Mouse (Mus musculus): Measurements from ENCODE around the gene Olfr1053. TPM values are rescaled to one million over a fixed set of nuclear protein-coding genes. Genes with fewer than 3 reads are reported as not detected.

Gene Olfr1053
- not detected in 2 replicates for polyA plus RNA-seq (2012; rRNA removed)

DNA sequence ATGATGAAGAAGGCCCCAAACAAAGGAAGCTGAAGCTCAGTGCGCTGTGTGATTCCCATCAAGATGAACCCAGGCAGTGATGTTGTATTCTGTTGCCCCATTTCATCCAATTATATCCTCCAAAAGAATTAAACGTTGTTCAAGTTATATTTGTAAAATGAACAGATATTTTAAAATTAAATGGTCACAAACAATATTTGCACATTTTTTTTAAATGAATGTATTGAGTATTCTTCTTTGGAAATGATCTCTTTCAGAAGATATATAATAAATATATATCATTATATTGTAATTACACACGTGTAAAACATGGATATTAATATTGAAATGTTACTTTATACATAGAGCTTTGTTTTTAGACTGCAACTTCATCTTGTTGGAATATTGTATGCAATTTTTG is at the start of gene Olfr1053:
Gene Olfr1053 (minus strand): TSS at position 101 of the 400 bp plus-strand sequence.

DNA sequence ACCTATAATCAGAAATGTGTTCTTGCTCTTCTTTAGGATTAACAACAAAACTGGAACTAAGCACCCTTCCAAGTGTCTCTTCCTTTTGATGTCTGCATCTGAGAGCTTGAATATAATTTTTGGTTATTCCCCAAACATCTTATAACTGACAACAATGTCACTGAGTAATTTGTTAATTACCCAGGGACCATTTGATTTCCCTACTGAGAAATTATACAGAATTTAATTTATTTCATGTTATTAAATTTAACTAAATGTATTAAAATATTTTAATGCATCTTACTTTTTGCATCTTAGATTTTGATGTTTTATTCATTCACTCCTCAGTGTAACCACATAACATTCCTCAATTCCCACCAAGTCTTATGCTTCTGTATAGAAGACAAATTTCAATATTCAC is 47.3 kb upstream of the Olfr1053 start, which contains the start of gene Olfr1056:
Gene Olfr1056 (minus strand): TSS at position 101 of the 400 bp plus-strand sequence.

DNA sequence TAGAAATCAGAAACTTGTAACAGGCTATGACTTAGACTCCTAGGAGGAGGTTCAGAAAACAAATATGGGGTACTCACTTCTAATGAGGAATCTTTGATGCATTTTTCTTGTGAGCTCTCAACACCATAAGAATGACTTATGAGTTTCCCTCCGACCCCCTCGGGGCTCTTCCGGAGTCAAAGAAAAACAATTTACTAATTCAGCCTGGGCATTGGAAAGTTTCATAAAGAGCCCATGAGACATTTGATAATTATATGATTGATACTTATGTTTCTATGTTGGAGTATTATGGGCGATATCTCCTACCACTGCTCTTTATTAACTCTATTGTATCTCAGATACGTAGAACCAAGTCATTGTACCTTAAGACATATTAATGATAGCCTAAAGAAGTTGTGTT is 35.1 kb upstream of the Olfr1053 start, which contains the start of gene Olfr1055:
Gene Olfr1055 (minus strand): TSS at position 101 of the 400 bp plus-strand sequence.

DNA sequence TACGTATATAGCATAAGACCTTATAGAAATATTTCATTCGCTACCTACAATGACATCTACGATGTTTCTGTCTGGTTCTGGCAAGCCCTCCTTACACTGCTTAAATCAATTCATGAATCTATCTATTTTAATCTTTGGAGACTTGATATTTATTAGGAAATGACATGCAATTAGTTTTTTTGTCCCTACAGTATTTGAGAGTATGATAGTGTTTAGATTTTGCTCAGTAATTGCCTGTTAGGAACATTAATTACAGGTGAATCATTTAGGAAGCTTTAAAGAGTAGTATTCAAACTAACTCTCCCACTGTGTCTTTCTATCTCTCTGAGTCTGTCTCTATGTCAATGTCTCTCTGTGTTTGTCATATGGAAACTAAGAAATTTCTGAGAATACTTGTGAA is 20.2 kb upstream of the Olfr1053 start, which contains the start of gene Olfr1054:
Gene Olfr1054 (minus strand): TSS at position 101 of the 400 bp plus-strand sequence.

DNA sequence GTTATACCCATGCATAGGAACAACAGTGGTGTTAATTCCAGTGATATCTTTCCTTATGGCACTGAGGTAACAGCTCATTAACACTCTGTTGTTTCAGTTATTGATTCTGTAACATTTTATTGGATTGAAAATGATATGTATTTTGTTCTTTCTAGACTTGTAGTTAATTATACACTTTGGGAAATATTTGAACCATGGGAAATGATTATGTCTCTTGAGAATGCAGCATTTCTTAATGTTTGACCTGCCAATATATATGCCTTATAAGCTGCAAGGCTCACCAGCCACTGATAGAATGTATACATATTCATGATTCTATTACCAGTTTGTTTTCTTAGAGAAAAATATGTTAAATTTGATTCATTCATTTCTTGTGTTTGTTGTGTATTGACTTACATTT is 22.9 kb downstream of the Olfr1053 start, which contains the start of gene Olfr1052:
Gene Olfr1052 (plus strand): TSS at position 301 of the 400 bp plus-strand sequence.

DNA sequence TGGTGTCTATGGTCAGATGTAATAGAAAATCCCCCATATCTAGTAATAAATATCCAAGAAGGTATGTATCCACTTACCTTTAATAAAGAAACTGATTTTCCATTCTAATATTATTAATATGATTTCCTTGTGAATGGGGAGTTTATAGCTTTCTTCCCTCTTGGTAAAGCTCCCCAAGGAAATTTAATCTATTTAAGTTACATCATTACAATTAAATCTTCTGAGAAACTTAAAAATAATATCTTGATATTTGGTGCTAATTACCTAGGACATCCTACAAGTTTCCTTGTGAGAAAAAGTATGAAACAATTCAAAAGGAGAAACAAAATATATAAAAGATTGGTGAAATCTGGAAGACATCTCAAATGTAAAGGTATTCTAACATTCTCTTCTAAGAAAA is 36.1 kb downstream of the Olfr1053 start, which contains the start of gene Olfr1051:
Gene Olfr1051 (minus strand): TSS at position 101 of the 400 bp plus-strand sequence.

Other genes with a start within 250 kb of the Olfr1053 start
- not detected in 2 replicates for gene Olfr1036, start 241.3 kb downstream of the Olfr1053 start, polyA plus RNA-seq (2012; rRNA removed)
- gene Olfr1037, start 227.9 kb downstream of the Olfr1053 start, polyA plus RNA-seq (2012; rRNA removed) = not detected in 2 replicates
- not detected in 2 replicates for gene Olfr1039, start 179.4 kb downstream of the Olfr1053 start, polyA plus RNA-seq (2012; rRNA removed)
- gene Olfr1040, start 168.6 kb downstream of the Olfr1053 start, polyA plus RNA-seq (2012; rRNA removed) = not detected in 2 replicates
- gene Olfr1042, start 153.4 kb downstream of the Olfr1053 start, polyA plus RNA-seq (2012; rRNA removed) = not detected in 2 replicates
- gene Olfr1043, start 147.8 kb downstream of the Olfr1053 start, polyA plus RNA-seq (2012; rRNA removed) = not detected in 2 replicates
- not detected in 2 replicates for gene Olfr1044, start 137.5 kb downstream of the Olfr1053 start, polyA plus RNA-seq (2012; rRNA removed)
- not detected in 2 replicates for gene Olfr52, start 129.6 kb downstream of the Olfr1053 start, polyA plus RNA-seq (2012; rRNA removed)
- gene Olfr1045, start 112.3 kb downstream of the Olfr1053 start, polyA plus RNA-seq (2012; rRNA removed) = not detected in 2 replicates
- gene Olfr1046, start 96.0 kb downstream of the Olfr1053 start, polyA plus RNA-seq (2012; rRNA removed) = not detected in 2 replicates
- gene Olfr1047, start 83.9 kb downstream of the Olfr1053 start, polyA plus RNA-seq (2012; rRNA removed) = not detected in 2 replicates
- gene Olfr1048, start 75.0 kb downstream of the Olfr1053 start, polyA plus RNA-seq (2012; rRNA removed) = not detected in 2 replicates
- gene Olfr1049, start 57.0 kb downstream of the Olfr1053 start, polyA plus RNA-seq (2012; rRNA removed) = not detected in 2 replicates
- not detected in 2 replicates for gene Olfr1051, start 36.2 kb downstream of the Olfr1053 start, polyA plus RNA-seq (2012; rRNA removed)
- not detected in 2 replicates for gene Olfr1052, start 22.8 kb downstream of the Olfr1053 start, polyA plus RNA-seq (2012; rRNA removed)
- not detected in 2 replicates for gene Olfr1054, start 20.1 kb upstream of the Olfr1053 start, polyA plus RNA-seq (2012; rRNA removed)
- not detected in 2 replicates for gene Olfr1055, start 35.0 kb upstream of the Olfr1053 start, polyA plus RNA-seq (2012; rRNA removed)
- not detected in 2 replicates for gene Olfr1056, start 47.2 kb upstream of the Olfr1053 start, polyA plus RNA-seq (2012; rRNA removed)
- gene Olfr1057, start 63.1 kb upstream of the Olfr1053 start, polyA plus RNA-seq (2012; rRNA removed) = not detected in 2 replicates
- gene Olfr1058, start 73.3 kb upstream of the Olfr1053 start, polyA plus RNA-seq (2012; rRNA removed) = not detected in 2 replicates
- not detected in 2 replicates for gene Olfr1061, start 98.8 kb upstream of the Olfr1053 start, polyA plus RNA-seq (2012; rRNA removed)
- not detected in 2 replicates for gene Olfr1062, start 111.5 kb upstream of the Olfr1053 start, polyA plus RNA-seq (2012; rRNA removed)
- gene Olfr1065, start 135.3 kb upstream of the Olfr1053 start, polyA plus RNA-seq (2012; rRNA removed) = not detected in 2 replicates
- not detected in 2 replicates for gene Olfr1066, start 141.0 kb upstream of the Olfr1053 start, polyA plus RNA-seq (2012; rRNA removed)
- not detected in 2 replicates for gene Olfr228, start 172.1 kb upstream of the Olfr1053 start, polyA plus RNA-seq (2012; rRNA removed)
- gene Olfr1076, start 193.2 kb upstream of the Olfr1053 start, polyA plus RNA-seq (2012; rRNA removed) = not detected in 2 replicates
- gene Olfr1079, start 227.2 kb upstream of the Olfr1053 start, polyA plus RNA-seq (2012; rRNA removed) = not detected in 2 replicates
- gene Olfr1080, start 243.0 kb upstream of the Olfr1053 start, polyA plus RNA-seq (2012; rRNA removed) = not detected in 2 replicates